Mouse (Mus musculus) CH12.LX (cell line): ENCODE results near the gene Dnah17. TPM values are rescaled to one million over a fixed set of nuclear protein-coding genes. Genes with fewer than 3 reads are reported as not detected.

Experiments used
- DNase-seq: peaks from one replicate; pipeline ENCODE4 v3.0.0-alpha.2; 2013; ENCODE audit errors: extremely low read depth
- H3K27ac ChIP-seq: 2 replicates; pipeline ENCODE4 v1.5.1; 2012; ENCODE audit warnings: low read depth, mild to moderate bottlenecking, control low read depth, moderate library complexity; ENCODE audit not compliant: insufficient read depth
- H3K27me3 ChIP-seq: replicated peaks from 2 replicates; pipeline ENCODE3; 2012; ENCODE audit warnings: inconsistent platforms
- H3K36me3 ChIP-seq, 2 experiments: replicated peaks in 1 of 2; 2 replicates each; pipeline versions ENCODE3 to v1.6.1; 2012; ENCODE audit warnings: inconsistent platforms in 1 of 2, low read length in 1 of 2, mild to moderate bottlenecking in 1 of 2, mixed read lengths in 1 of 2, moderate library complexity in 1 of 2; ENCODE audit not compliant: control insufficient read depth in 1 of 2, insufficient read depth in 1 of 2
- H3K4me1 ChIP-seq, 2 experiments: 2 replicates each; pipeline ENCODE4 v1.6.1; 2012; ENCODE audit warnings: inconsistent platforms in 1 of 2, moderate library complexity in 1 of 2; ENCODE audit not compliant: insufficient read depth in 2 of 2, control insufficient read depth in 1 of 2
- H3K4me2 ChIP-seq: 2 replicates; pipeline ENCODE4 v1.6.1; 2012; ENCODE audit warnings: low read depth, mild to moderate bottlenecking, control low read depth; ENCODE audit not compliant: poor library complexity, insufficient read depth, severe bottlenecking
- H3K4me3 ChIP-seq, 3 experiments: fragments of 150-350 bp in 1 of 3; sonication (generic) in 1 of 3; replicated peaks in 1 of 3; 2 replicates each; pipeline versions ENCODE3 to v1.5.1; 2011 to 2012; ENCODE audit warnings: low read depth in 2 of 3, low read length in 2 of 3, mild to moderate bottlenecking in 2 of 3, moderate library complexity in 2 of 3, control low read depth in 1 of 3, improper control_type of control experiment in 1 of 3, inconsistent platforms in 1 of 3, mixed read lengths in 1 of 3; ENCODE audit not compliant: poor library complexity in 1 of 3
- H3K79me2 ChIP-seq: replicated peaks from 2 replicates; pipeline ENCODE4 v1.6.1; 2012; ENCODE audit warnings: mild to moderate bottlenecking, moderate library complexity; ENCODE audit not compliant: control insufficient read depth, poor library complexity, insufficient read depth, severe bottlenecking; ENCODE audit errors: extremely low read depth
- H3K9ac ChIP-seq: 2 replicates; pipeline ENCODE4 v1.6.1; 2012; ENCODE audit warnings: low read depth, mild to moderate bottlenecking, control low read depth, moderate library complexity; ENCODE audit not compliant: insufficient read depth
- H3K9me3 ChIP-seq: replicated peaks from 2 replicates; pipeline ENCODE3; 2012; ENCODE audit warnings: low read length, inconsistent platforms, mixed read lengths
- CHD2 ChIP-seq: IDR thresholded peaks from 2 replicates; pipeline ENCODE4 v1.6.1; 2011; ENCODE audit warnings: low read length, improper control_type of control experiment
- CTCF ChIP-seq, 2 experiments: IDR thresholded peaks in 1 of 2; conservative IDR thresholded peaks in 1 of 2; 2 replicates each; pipeline ENCODE4 v1.5.1; 2011 to 2012; ENCODE audit warnings: low read depth in 2 of 2, low read length in 2 of 2, improper control_type of control experiment in 1 of 2, inconsistent platforms in 1 of 2, mild to moderate bottlenecking in 1 of 2, moderate library complexity in 1 of 2
- ELF1 ChIP-seq: IDR thresholded peaks from 2 replicates; pipeline ENCODE4 v1.6.1; 2014; ENCODE audit warnings: low read depth, mild to moderate bottlenecking, inconsistent platforms, low read length, improper control_type of control experiment
- IRF4 ChIP-seq: IDR thresholded peaks from 2 replicates; pipeline ENCODE4 v1.6.1; 2014; ENCODE audit warnings: low read depth, mild to moderate bottlenecking, inconsistent platforms, low read length, improper control_type of control experiment
- MAFK ChIP-seq: IDR thresholded peaks from 2 replicates; pipeline ENCODE4 v1.6.1; 2011; ENCODE audit warnings: low read length, improper control_type of control experiment; ENCODE audit not compliant: insufficient replicate concordance
- MAZ ChIP-seq: IDR thresholded peaks from 2 replicates; pipeline ENCODE4 v1.6.1; 2012; ENCODE audit warnings: low read depth, mild to moderate bottlenecking, inconsistent platforms, low read length, improper control_type of control experiment, moderate library complexity
- MEF2A ChIP-seq: IDR thresholded peaks from 2 replicates; pipeline ENCODE4 v1.6.1; 2014; ENCODE audit warnings: low read depth, mild to moderate bottlenecking, inconsistent platforms, low read length, improper control_type of control experiment, borderline replicate concordance
- MXI1 ChIP-seq: IDR thresholded peaks from 2 replicates; pipeline ENCODE4 v1.6.1; 2011; ENCODE audit warnings: mild to moderate bottlenecking, low read depth, low read length, improper control_type of control experiment
- NRF1 ChIP-seq: IDR thresholded peaks from 2 replicates; pipeline ENCODE4 v1.6.1; 2014; ENCODE audit warnings: low read depth, mild to moderate bottlenecking, inconsistent platforms, low read length, improper control_type of control experiment, moderate library complexity
- PAX5 ChIP-seq: IDR thresholded peaks from 2 replicates; pipeline ENCODE4 v1.6.1; 2012; ENCODE audit warnings: low read length, inconsistent platforms, mixed read lengths
- SIN3A ChIP-seq: IDR thresholded peaks from 2 replicates; pipeline ENCODE4 v1.6.1; 2012; ENCODE audit warnings: low read length, improper control_type of control experiment, inconsistent platforms
- SMC3 ChIP-seq: IDR thresholded peaks from 2 replicates; pipeline ENCODE4 v1.6.1; 2011; ENCODE audit warnings: low read depth, low read length, improper control_type of control experiment
- TCF12 ChIP-seq: IDR thresholded peaks from 2 replicates; pipeline ENCODE4 v1.6.1; 2014; ENCODE audit warnings: low read depth, mild to moderate bottlenecking, inconsistent platforms, low read length, improper control_type of control experiment
- UBTF ChIP-seq: IDR thresholded peaks from 2 replicates; pipeline ENCODE4 v1.6.1; 2012; ENCODE audit warnings: low read depth, mild to moderate bottlenecking, inconsistent platforms, low read length, improper control_type of control experiment, moderate library complexity
- USF1 ChIP-seq: IDR thresholded peaks from 2 replicates; pipeline ENCODE4 v1.6.1; 2014; ENCODE audit warnings: low read depth, mild to moderate bottlenecking, inconsistent platforms, low read length, improper control_type of control experiment
- ZC3H11A ChIP-seq: IDR thresholded peaks from 2 replicates; pipeline ENCODE4 v1.6.1; 2012; ENCODE audit warnings: low read depth, mild to moderate bottlenecking, inconsistent platforms, low read length, improper control_type of control experiment
- dilution Hi-C: fragments of 300-500 bp; cut with MboI; formaldehyde crosslinking; loops from 2 replicates; pipeline ENCODE4 v1.14.3; 2020; ENCODE audit warnings: low sequenced_read_pairs; ENCODE audit not compliant: extremely low pct_unique_long_range_greater_than_20kb, extremely low pct_ligation_motif_present
- in situ Hi-C: fragments of 300-500 bp; cut with MboI; formaldehyde crosslinking; loops from 3 replicates; pipeline ENCODE4 v1.14.3; 2019; ENCODE audit warnings: low sequenced_read_pairs, low pct_ligation_motif_present, low pct_unique_long_range_greater_than_20kb, mixed read lengths
- polyA plus RNA-seq: library from polyadenylated mRNA; unstranded; fragments of >175 nt; gene quantifications from 2 replicates; pipeline ENCODE4 v1.2.1, GENCODE M21; 2012; ENCODE audit warnings: low read depth; ENCODE audit not compliant: insufficient read length
- total RNA-seq, 2 experiments: library from RNA; depleted of rRNA; stranded (reverse); fragments of 300-350 nt in 1 of 2; fragments of >200 nt in 1 of 2; gene quantifications; 2 replicates each; pipeline ENCODE4 v1.2.3; 2012 to 2014

Gene Dnah17
- total and polyA plus RNA-seq, 3 experiments, result 0.08 to 0.23 TPM; not detected in 1

- H3K36me3 ChIP-seq, result peaks cover 81 to 97% of the 10 kb centered on the region in 2 experiments
- H3K9ac ChIP-seq, result no peak overlapping the region
- dilution Hi-C loops (no loop called here), in situ Hi-C loops (no loop called here)
- no peak for TF ChIP-seq PAX5
- TF ChIP-seq ZC3H11A, result no peak
- peak; percentile 85 for TF ChIP-seq MEF2A
- no peak for TF ChIP-seq UBTF
- TF ChIP-seq SMC3, result no peak
- TF ChIP-seq ELF1, result 0 out of 2 replicates have a peak, but pooled peaks have one; percentile 13
- no peak for TF ChIP-seq SIN3A
- TF ChIP-seq CHD2, result no peak
- no peak for TF ChIP-seq CTCF (conservative IDR thresholded peaks at IDR 0.05 in 1 of 2, IDR thresholded peaks at IDR 0.05 in 1 of 2; ENCODE audit: low read depth in 2 of 2, low read length in 2 of 2)
- no peak for TF ChIP-seq MAZ
- no peaks in the 10 kb centered on the region for H3K27me3 ChIP-seq
- H3K4me2 ChIP-seq, result no peak overlapping the region
- DNase-seq, result no peak
- H3K27ac ChIP-seq, result 0 out of 2 replicates have a peak overlapping the region, but pooled peaks have one; percentile 5
- no peaks in the 10 kb centered on the region for H3K9me3 ChIP-seq
- H3K79me2 ChIP-seq, result peaks cover 29% of the 10 kb centered on the region
- H3K4me3 ChIP-seq, result no peak overlapping the region
- peaks cover 15 to 45% of the 10 kb centered on the region in 2 experiments for H3K4me1 ChIP-seq
Measured at GRCm38 (mm10) chr11:118008144-118008805, 122.2 kb downstream of the Dnah17 start.

GRCm38 (mm10) chr11:118007460-118008143 is 122.8 kb downstream of the Dnah17 start:
- H3K4me3 ChIP-seq, result no peak overlapping the region
- H3K27ac ChIP-seq, result no peak overlapping the region

More at GRCm38 (mm10) chr11:118007460-118008143, 122.8 kb downstream of the Dnah17 start:
- TF ChIP-seq TCF12, result peak; percentile 61; the same call in 1 of the 2 replicates
- TF ChIP-seq NRF1, result 0 out of 2 replicates have a peak, but pooled peaks have one; percentile 23
- no peak for TF ChIP-seq MAFK
- TF ChIP-seq MXI1, result peak; percentile 32; the same call in 1 of the 2 replicates
- peak; percentile 16; the same call in 1 of the 2 replicates for TF ChIP-seq IRF4
- no peak for TF ChIP-seq USF1
- dilution Hi-C loops (no loop called here), in situ Hi-C loops (no loop called here)
- Histone ChIP-seq H3K36me3 (peaks cover 82 to 96% of the 10 kb centered on the region in 2 experiments), H3K79me2 (peaks cover 25% of the 10 kb centered on the region), H3K4me2 (no peak overlapping the region), H3K9ac (no peak overlapping the region), H3K4me1 (peaks cover 15 to 39% of the 10 kb centered on the region in 2 experiments), H3K27me3 (no peaks in the 10 kb centered on the region), H3K9me3 (no peaks in the 10 kb centered on the region)
- DNase-seq, result no peak
